Mouse (Mus musculus) forebrain, embryonic 11.5 days (tissue): ENCODE results near the gene Lmtk2. TPM values are rescaled to one million over a fixed set of nuclear protein-coding genes. Genes with fewer than 3 reads are reported as not detected.

Experiments used
- ATAC-seq: fragments of 200-750 bp; cut with Nextera tagmentation; replicated peaks from 2 replicates; pipeline ENCODE4 v1.8.0; 2017; ENCODE audit warnings: moderate TSS enrichment; ENCODE audit not compliant: low FRiP score
- DNase-seq: peaks from one replicate; pipeline ENCODE4 v3.0.0-alpha.2; 2017; ENCODE audit warnings: low spot score
- H3K27ac ChIP-seq: fragments of 300-500 bp; sonication (generic); 2 replicates; pipeline ENCODE4 v1.5.1; 2014; ENCODE audit warnings: low read depth, low read length
- H3K27me3 ChIP-seq: fragments of 300-500 bp; sonication (generic); 2 replicates; pipeline ENCODE4 v1.6.1; 2014; ENCODE audit warnings: mild to moderate bottlenecking, low read length, mixed read lengths; ENCODE audit not compliant: control insufficient read depth, insufficient read depth
- H3K36me3 ChIP-seq: fragments of 300-500 bp; sonication (generic); 2 replicates; pipeline ENCODE4 v1.6.1; 2014; ENCODE audit warnings: mild to moderate bottlenecking, low read length, moderate library complexity, mixed read lengths; ENCODE audit not compliant: control insufficient read depth, insufficient read depth
- H3K4me1 ChIP-seq: fragments of 300-500 bp; sonication (generic); replicated peaks from 2 replicates; pipeline ENCODE4 v1.6.1; 2014; ENCODE audit warnings: low read length, mixed read lengths; ENCODE audit not compliant: control insufficient read depth, insufficient read depth
- H3K4me2 ChIP-seq: fragments of 300-500 bp; sonication (generic); 2 replicates; pipeline ENCODE4 v1.6.1; 2014; ENCODE audit warnings: low read depth, mild to moderate bottlenecking, low read length, moderate library complexity, mixed read lengths; ENCODE audit not compliant: severe bottlenecking
- H3K4me3 ChIP-seq: fragments of 300-500 bp; sonication (generic); 2 replicates; pipeline ENCODE4 v1.5.1; 2014; ENCODE audit warnings: low read depth, low read length
- H3K9ac ChIP-seq: fragments of 300-500 bp; sonication (generic); 2 replicates; pipeline ENCODE4 v1.6.1; 2014; ENCODE audit warnings: low read length
- H3K9me3 ChIP-seq: fragments of 300-500 bp; sonication (generic); 2 replicates; pipeline ENCODE4 v1.6.1; 2016; ENCODE audit warnings: low read length, mixed read lengths; ENCODE audit not compliant: control insufficient read depth
- whole genome bisulfite sequencing: fragments of 180-500 bp; shearing (Covaris S2); extraction: QIAGEN DNeasy Blood & Tissue Kit; methylation state at CpG from one replicate; pipeline ENCODE4 v1.1.7; 2014; 5-methylcytosine and 5-hydroxymethylcytosine counted together
- polyA plus RNA-seq: library from polyadenylated mRNA; unstranded; fragments of >200 nt; fragmentation: Nextera tagmentation; extraction: Ambion mirVana; gene quantifications from 2 replicates; pipeline ENCODE4 v1.2.1, GENCODE M21; 2014

The Lmtk2 gene
- polyA plus RNA-seq, 1 experiment from 2014 or later: 8.3 TPM

GRCm38 (mm10) chr5:144080886-144081285 lies 19.4 kb upstream of the Lmtk2 start:
- Histone ChIP-seq H3K36me3 (no peaks in the 10 kb centered on the region), H3K4me3 (no peak overlapping the region), H3K4me1 (no peaks in the 10 kb centered on the region), H3K9ac (no peak overlapping the region), H3K27ac (no peak overlapping the region), H3K4me2 (no peak overlapping the region), H3K9me3 (no peaks in the 10 kb centered on the region), H3K27me3 (no peaks in the 10 kb centered on the region)
- WGBS: 69% methylated on average over 2 of the region's 2 CpGs
- DNase-seq: no peak
- no peak for ATAC-seq

- no peak for DNase-seq
- H3K9me3 ChIP-seq: no peaks in the 10 kb centered on the region
- ATAC-seq: no peak
- H3K27ac ChIP-seq: no peak overlapping the region
- H3K4me3 ChIP-seq: no peak overlapping the region
- 91% methylated on average over 5 of the region's 5 CpGs for WGBS
- no peaks in the 10 kb centered on the region for H3K36me3 ChIP-seq
- H3K9ac ChIP-seq: no peak overlapping the region
- no peaks in the 10 kb centered on the region for H3K27me3 ChIP-seq
- H3K4me2 ChIP-seq: no peak overlapping the region
- H3K4me1 ChIP-seq: no peaks in the 10 kb centered on the region
These were observed 18.2 kb upstream of the Lmtk2 start for GRCm38 (mm10) chr5:144082006-144082405.

- Histone ChIP-seq H3K27ac (no peak overlapping the region), H3K27me3 (no peaks in the 10 kb centered on the region), H3K36me3 (no peaks in the 10 kb centered on the region), H3K4me1 (no peaks in the 10 kb centered on the region), H3K9me3 (no peaks in the 10 kb centered on the region), H3K4me3 (no peak overlapping the region), H3K4me2 (no peak overlapping the region), H3K9ac (no peak overlapping the region)
- ATAC-seq (no peak), DNase-seq (no peak)
- WGBS: 95% methylated on average over 2 of the region's 2 CpGs
These were observed 16.7 kb upstream of the Lmtk2 start for GRCm38 (mm10) chr5:144083521-144083920.

- no peaks in the 10 kb centered on the region for H3K36me3 ChIP-seq
- no peaks in the 10 kb centered on the region for H3K9me3 ChIP-seq
- no peaks in the 10 kb centered on the region for H3K4me1 ChIP-seq
- no peaks in the 10 kb centered on the region for H3K27me3 ChIP-seq
- H3K4me3 ChIP-seq: no peak overlapping the region
- DNase-seq (no peak), ATAC-seq (no peak)
- no peak overlapping the region for H3K27ac ChIP-seq
- no peak overlapping the region for H3K9ac ChIP-seq
- no peak overlapping the region for H3K4me2 ChIP-seq
- WGBS: 60% methylated on average over 4 of the region's 4 CpGs
These were observed 16.0 kb upstream of the Lmtk2 start for GRCm38 (mm10) chr5:144084271-144084670.

- Histone ChIP-seq H3K4me2 (no peak overlapping the region), H3K27me3 (no peaks in the 10 kb centered on the region), H3K9me3 (no peaks in the 10 kb centered on the region), H3K36me3 (no peaks in the 10 kb centered on the region), H3K27ac (no peak overlapping the region), H3K4me1 (no peaks in the 10 kb centered on the region), H3K4me3 (no peak overlapping the region), H3K9ac (no peak overlapping the region)
- ATAC-seq (no peak), DNase-seq (no peak)
- 81% methylated on average over 6 of the region's 6 CpGs for WGBS
These were observed 14.5 kb upstream of the Lmtk2 start for GRCm38 (mm10) chr5:144085696-144086095.

- H3K4me3 ChIP-seq: no peak overlapping the region
- DNase-seq (no peak), ATAC-seq (no peak)
- no peaks in the 10 kb centered on the region for H3K27me3 ChIP-seq
- no peak overlapping the region for H3K9ac ChIP-seq
- WGBS: 71% methylated on average over 2 of the region's 2 CpGs
- no peaks in the 10 kb centered on the region for H3K36me3 ChIP-seq
- no peaks in the 10 kb centered on the region for H3K9me3 ChIP-seq
- H3K27ac ChIP-seq: no peak overlapping the region
- no peaks in the 10 kb centered on the region for H3K4me1 ChIP-seq
- H3K4me2 ChIP-seq: no peak overlapping the region
These were observed 13.7 kb upstream of the Lmtk2 start for GRCm38 (mm10) chr5:144086494-144086893.

GRCm38 (mm10) chr5:144088354-144088753 lies 11.9 kb upstream of the Lmtk2 start:
- Histone ChIP-seq H3K9me3 (no peaks in the 10 kb centered on the region), H3K4me3 (no peak overlapping the region), H3K4me1 (no peaks in the 10 kb centered on the region), H3K36me3 (no peaks in the 10 kb centered on the region), H3K27ac (no peak overlapping the region), H3K9ac (no peak overlapping the region), H3K4me2 (no peak overlapping the region), H3K27me3 (no peaks in the 10 kb centered on the region)
- 85% methylated on average over 2 of the region's 2 CpGs for WGBS
- ATAC-seq (no peak), DNase-seq (no peak)

- Histone ChIP-seq H3K27ac (no peak overlapping the region), H3K27me3 (no peaks in the 10 kb centered on the region), H3K4me1 (0 out of 2 replicates have a peak, but pooled peaks cover 3% of the 10 kb centered on the region), H3K4me3 (no peak overlapping the region), H3K9ac (no peak overlapping the region), H3K36me3 (no peaks in the 10 kb centered on the region), H3K4me2 (no peak overlapping the region), H3K9me3 (no peaks in the 10 kb centered on the region)
- DNase-seq (no peak), ATAC-seq (no peak)
- WGBS: 80% methylated on average over 6 of the region's 6 CpGs
These were observed 4.7 kb upstream of the Lmtk2 start for GRCm38 (mm10) chr5:144095461-144095970.

GRCm38 (mm10) chr5:144097902-144098639 lies 2.2 kb upstream of the Lmtk2 start:
- no peak overlapping the region for H3K4me3 ChIP-seq
- H3K27me3 ChIP-seq: no peaks in the 10 kb centered on the region
- DNase-seq (no peak), ATAC-seq (no peak)
- no peaks in the 10 kb centered on the region for H3K36me3 ChIP-seq
- peaks cover 8% of the 10 kb centered on the region; the same call in 1 of the 2 replicates for H3K4me1 ChIP-seq
- H3K9ac ChIP-seq: no peak overlapping the region
- H3K4me2 ChIP-seq: no peak overlapping the region
- H3K9me3 ChIP-seq: no peaks in the 10 kb centered on the region
- WGBS: 60% methylated on average over 16 of the region's 16 CpGs
- H3K27ac ChIP-seq: no peak overlapping the region
